Mouse (Mus musculus): ENCODE data around the gene Nsl1.

GRCm38 (mm10) chr1:191109907-191110306, 47.1 kb downstream of the Nsl1 start:
- no peak for TF ChIP-seq POLR2A (IDR thresholded peaks at IDR 0.05; ENCODE audit: insufficient read length, low read depth)
- no peak for TF ChIP-seq MAX (IDR thresholded peaks at IDR 0.05; ENCODE audit: low read depth)

All from myocyte (in vitro differentiated cells).